Mouse (Mus musculus) monocyte, adult 5-6 weeks (primary cell): ENCODE measurements around the gene Map4k5. TPM values are rescaled to one million over a fixed set of nuclear protein-coding genes. Genes with fewer than 3 reads are reported as not detected.

Source experiments
- ATAC-seq: fragments of 153-309, 156-312 bp; replicated peaks from 2 replicates; pipeline ENCODE4 v1.8.0; 2017; ENCODE audit warnings: mild to moderate bottlenecking; ENCODE audit not compliant: low TSS enrichment, insufficient number of reproducible peaks, severe bottlenecking, poor library complexity, low FRiP score
- total RNA-seq: library from RNA; stranded (forward); fragments of 200-1000, 200-491, 200-594 nt; gene quantifications from 3 replicates; pipeline ENCODE4 v1.2.3, GENCODE M21; 2017

The Map4k5 gene
- 41.3 to 64.2 TPM (median 51.0 TPM) in 3 replicates for total RNA-seq

GRCm38 (mm10) chr12:69892371-69893251, at the start of gene Map4k5, which contains the start of gene Atl1:
Gene Map4k5, minus strand, starts transcription at chr12:69893200.
Gene Atl1, plus strand, starts transcription at chr12:69892614.
- peak; percentile 83 for ATAC-seq

GRCm38 (mm10) chr12:69941655-69942329, 48.8 kb upstream of the Map4k5 start:
- no peak for ATAC-seq

GRCm38 (mm10) chr12:69939291-69939690, 46.3 kb upstream of the Map4k5 start:
- ATAC-seq = no peak

GRCm38 (mm10) chr12:69937731-69938130, 44.7 kb upstream of the Map4k5 start:
- ATAC-seq = no peak

GRCm38 (mm10) chr12:69926716-69927115, 33.7 kb upstream of the Map4k5 start:
- ATAC-seq = no peak

- peak; percentile 78 for ATAC-seq
Observed at GRCm38 (mm10) chr12:69924012-69924411, 31.0 kb upstream of the Map4k5 start.

- ATAC-seq = no peak
Observed at GRCm38 (mm10) chr12:69923603-69924002, 30.6 kb upstream of the Map4k5 start.

- ATAC-seq = no peak
Observed at GRCm38 (mm10) chr12:69923128-69923527, 30.1 kb upstream of the Map4k5 start.

- ATAC-seq = no peak
Observed at GRCm38 (mm10) chr12:69922099-69922498, 29.1 kb upstream of the Map4k5 start.

- no peak for ATAC-seq
Observed at GRCm38 (mm10) chr12:69917870-69918269, 24.9 kb upstream of the Map4k5 start.

GRCm38 (mm10) chr12:69912737-69913136, 19.7 kb upstream of the Map4k5 start:
- no peak for ATAC-seq

GRCm38 (mm10) chr12:69911906-69912305, 18.9 kb upstream of the Map4k5 start:
- ATAC-seq = no peak

GRCm38 (mm10) chr12:69908511-69908900, 15.5 kb upstream of the Map4k5 start:
- ATAC-seq = no peak

GRCm38 (mm10) chr12:69907667-69908510, 14.9 kb upstream of the Map4k5 start:
- ATAC-seq = 0 out of 2 replicates have a peak, but pooled peaks have one; percentile 13

GRCm38 (mm10) chr12:69904991-69905390, 12.0 kb upstream of the Map4k5 start:
- no peak for ATAC-seq

- no peak for ATAC-seq
Observed at GRCm38 (mm10) chr12:69898119-69898518, 5.1 kb upstream of the Map4k5 start.

- ATAC-seq = no peak
Observed at GRCm38 (mm10) chr12:69895046-69895445, 2.0 kb upstream of the Map4k5 start.

GRCm38 (mm10) chr12:69893927-69894326, 927 bp upstream of the Map4k5 start:
- no peak for ATAC-seq

GRCm38 (mm10) chr12:69891721-69892120, 1.3 kb downstream of the Map4k5 start:
- no peak for ATAC-seq
